In the genomic region with DNA sequence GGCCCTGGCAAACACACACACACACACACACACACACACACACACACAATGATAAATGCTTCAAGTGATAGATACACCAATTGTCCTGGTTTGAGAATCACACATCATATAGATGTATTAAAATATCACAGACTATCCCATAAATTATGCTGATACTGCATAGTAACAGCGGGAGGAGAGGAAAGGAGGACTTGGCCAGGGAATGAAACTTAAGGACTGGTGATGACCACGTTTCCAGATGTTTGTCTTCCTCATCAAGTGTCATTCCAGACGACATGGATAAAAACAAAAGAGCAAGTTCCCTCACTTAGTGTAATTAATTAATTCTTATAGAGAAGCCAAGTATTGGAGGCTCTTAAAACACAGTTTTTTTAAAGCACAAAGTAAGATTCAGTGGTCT, we compare ENCODE assay signal across 18 mouse cellular contexts. TPM values are rescaled to one million over a fixed set of nuclear protein-coding genes. Genes with fewer than 3 reads are reported as not detected.
"Had no signal": no experiment of that assay in that cellular context is flagged by ENCODE, and none has a peak within 500 bp of the region (broad histone marks: within the 10 kb centered on the region; RNA-seq: fewer than 3 reads in every experiment).

No protein-coding gene starts in this region.

- H3K27ac ChIP-seq: liver, embryonic 13.5 days; liver, embryonic 15.5 days; macrophage; midbrain, embryonic 13.5 days; midbrain, embryonic 15.5 days; neural tube, embryonic 12.5 days; stomach, embryonic 15.5 days; stomach, postnatal 0 days had no signal

- H3K4me3 ChIP-seq: liver, embryonic 13.5 days; liver, embryonic 15.5 days; megakaryocyte, embryonic 14.5 days; midbrain, embryonic 13.5 days; midbrain, embryonic 15.5 days; neural tube, embryonic 12.5 days; stomach, embryonic 15.5 days had no signal

- H3K9me3 ChIP-seq: liver, embryonic 13.5 days; liver, embryonic 15.5 days; megakaryocyte, embryonic 14.5 days; midbrain, embryonic 13.5 days; midbrain, embryonic 15.5 days; neural tube, embryonic 12.5 days; stomach, embryonic 15.5 days had no signal

- H3K4me1 ChIP-seq: liver, embryonic 13.5 days; liver, embryonic 15.5 days; megakaryocyte, embryonic 14.5 days; midbrain, embryonic 15.5 days; stomach, embryonic 15.5 days had no signal

- H3K4me2 ChIP-seq: liver, embryonic 11.5 days; liver, embryonic 13.5 days; liver, embryonic 15.5 days; midbrain, embryonic 11.5 days; midbrain, embryonic 13.5 days; midbrain, embryonic 15.5 days; neural tube, embryonic 12.5 days; stomach, embryonic 15.5 days had no signal

- DNase-seq: liver, embryonic 13.5 days; liver, postnatal 0 days; lung, postnatal 10 days; right cerebral cortex, postnatal 14 days; thymus, adult 2 months; thymus, postnatal 25 days; thymus, postnatal 4 days had no signal

- H3K27me3 ChIP-seq: liver, embryonic 13.5 days; liver, embryonic 15.5 days; megakaryocyte, embryonic 14.5 days; midbrain, embryonic 13.5 days; midbrain, embryonic 15.5 days; neural tube, embryonic 12.5 days; stomach, embryonic 15.5 days had no signal

- H3K36me3 ChIP-seq: liver, embryonic 13.5 days; liver, embryonic 15.5 days; midbrain, embryonic 13.5 days; midbrain, embryonic 15.5 days; neural tube, embryonic 12.5 days; stomach, embryonic 15.5 days had no signal

- H3K9ac ChIP-seq: liver, embryonic 13.5 days; liver, embryonic 15.5 days; liver, postnatal 0 days; midbrain, embryonic 13.5 days; midbrain, embryonic 15.5 days; neural tube, embryonic 12.5 days; stomach, embryonic 15.5 days had no signal

- ATAC-seq: liver, postnatal 0 days; midbrain, embryonic 13.5 days; midbrain, embryonic 15.5 days had no signal

RNA-seq across cellular contexts. Expression of a gene that starts 43.4 kb away (rescaled TPM):
- polyA plus RNA-seq: neural tube, embryonic 14.5 days had no signal
